Mouse (Mus musculus) stomach, postnatal 0 days (tissue): ENCODE results near the gene Nkapd1.

ENCODE experiments used
- CTCF ChIP-seq: IDR thresholded peaks from 2 replicates; pipeline ENCODE4 v1.5.1; 2016; ENCODE audit warnings: antibody characterized with exemption, low read depth, mild to moderate bottlenecking, moderate library complexity
- EP300 ChIP-seq: optimal IDR thresholded peaks from 2 replicates; pipeline ENCODE3; 2016; ENCODE audit warnings: antibody characterized with exemption

DNA sequence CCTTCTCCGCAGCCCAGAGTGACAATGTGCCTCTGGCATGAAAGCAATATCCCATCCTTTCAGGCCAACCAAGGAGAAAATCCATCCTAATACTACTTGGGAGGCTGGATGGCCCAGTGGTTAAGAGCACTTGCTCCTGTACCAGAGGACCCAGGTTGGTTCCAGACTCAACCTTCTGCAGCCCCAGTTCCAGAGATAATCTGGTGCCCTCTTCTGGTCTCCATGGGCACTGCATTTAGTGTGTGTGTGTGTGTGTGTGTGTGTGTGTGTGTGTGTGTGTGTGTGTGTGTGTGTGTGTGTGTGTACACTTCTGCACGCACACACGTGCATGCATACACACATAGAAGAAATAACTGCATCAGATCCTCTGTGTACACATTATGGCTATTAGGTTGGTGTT, 23.7 kb downstream of the Nkapd1 start:
- TF ChIP-seq EP300 (no peak), CTCF (peak; percentile 75)
